Mouse (Mus musculus): Measurements from ENCODE around the gene Pcdh19. TPM values are rescaled to one million over a fixed set of nuclear protein-coding genes. Genes with fewer than 3 reads are reported as not detected.

Gene Pcdh19
- total and polyA plus RNA-seq, 3 experiments, result not detected

DNA sequence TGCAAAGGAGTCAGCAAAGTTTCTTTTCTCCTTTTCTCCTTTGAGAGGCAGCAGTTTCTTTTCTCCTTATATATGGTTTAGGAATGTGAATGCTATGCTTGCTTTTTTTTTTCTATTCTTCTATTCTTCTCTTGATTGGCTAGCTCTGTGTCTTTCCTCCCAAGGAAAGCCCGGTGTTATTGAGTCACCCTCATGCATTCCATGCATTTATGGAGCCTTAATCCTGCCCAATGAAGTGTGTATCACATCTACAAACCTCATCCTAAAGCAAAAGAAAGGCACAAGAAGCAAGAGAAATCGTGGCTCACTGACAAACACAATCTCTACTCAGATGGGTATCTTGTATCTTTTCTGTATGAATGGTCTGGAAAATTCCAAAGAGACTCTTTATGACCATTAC, 41.0 kb downstream of the Pcdh19 start:
- no peak overlapping the region for H3K4me2 ChIP-seq (ENCODE audit: insufficient read depth, low read depth, poor library complexity, severe bottlenecking)
- no peak overlapping the region for H3K9ac ChIP-seq (ENCODE audit: insufficient read depth, low read depth)
- TF ChIP-seq TBP (conservative IDR thresholded peaks at IDR 0.05; ENCODE audit: low read depth, low read length) (no peak), POLR2A (IDR thresholded peaks at IDR 0.05; ENCODE audit: low read depth, low read length) (no peak), CHD1 (IDR thresholded peaks at IDR 0.05; ENCODE audit: low read depth, low read length) (no peak)
- DNase-seq (ENCODE audit: extremely low read depth), result no peak
- H3K27ac ChIP-seq (ENCODE audit: insufficient read depth, low read depth), result no peak overlapping the region
- in situ Hi-C loops (cut with MboI; ENCODE audit: low pct_ligation_motif_present, low pct_unique_long_range_greater_than_20kb, low sequenced_read_pairs) (no loop called here), dilution Hi-C loops (cut with MboI; ENCODE audit: extremely low pct_ligation_motif_present, extremely low pct_unique_long_range_greater_than_20kb, low sequenced_read_pairs) (no loop called here)
- H3K4me1 ChIP-seq (ENCODE audit: control insufficient read depth in 1 of 2, insufficient read depth in 2 of 2), result no peaks in the 10 kb centered on the region
- no peak overlapping the region for H3K4me3 ChIP-seq (replicated peaks in 1 of 3; ENCODE audit: low read depth in 2 of 3, low read length in 2 of 3, poor library complexity in 1 of 3)
- no peaks in the 10 kb centered on the region for H3K27me3 ChIP-seq (replicated peaks)
- no peaks in the 10 kb centered on the region for H3K79me2 ChIP-seq (replicated peaks; ENCODE audit: control insufficient read depth, extremely low read depth, insufficient read depth, poor library complexity, severe bottlenecking)
- H3K9me3 ChIP-seq (replicated peaks; ENCODE audit: low read length), result no peaks in the 10 kb centered on the region
- H3K36me3 ChIP-seq (replicated peaks in 1 of 2; ENCODE audit: control insufficient read depth in 1 of 2, insufficient read depth in 1 of 2, low read length in 1 of 2), result no peaks in the 10 kb centered on the region

DNA sequence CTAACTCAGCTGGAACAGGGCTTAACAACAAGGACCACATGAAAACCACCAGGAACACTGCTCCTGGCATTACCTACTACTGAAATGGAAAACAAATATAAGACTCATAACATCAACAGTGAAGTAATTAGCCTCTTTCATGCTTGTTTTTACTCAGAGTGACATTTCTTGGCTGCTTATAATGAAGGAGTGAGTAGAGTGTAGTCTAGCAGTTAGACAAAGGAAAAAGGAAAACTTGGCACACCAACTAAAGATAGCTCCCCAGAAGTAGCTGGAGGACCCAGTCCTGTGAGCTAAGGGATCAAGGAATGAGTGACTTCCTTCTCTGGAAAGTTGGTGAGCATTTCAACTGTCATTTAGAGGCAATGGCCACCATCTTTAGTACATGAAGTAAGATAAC, 49.3 kb downstream of the Pcdh19 start:
- dilution Hi-C loops (cut with MboI; ENCODE audit: extremely low pct_ligation_motif_present, extremely low pct_unique_long_range_greater_than_20kb, low sequenced_read_pairs) (no loop called here), in situ Hi-C loops (cut with MboI; ENCODE audit: low pct_ligation_motif_present, low pct_unique_long_range_greater_than_20kb, low sequenced_read_pairs) (no loop called here)
- no peak for DNase-seq (ENCODE audit: extremely low read depth)
- no peaks in the 10 kb centered on the region for H3K27me3 ChIP-seq (replicated peaks)
- H3K4me1 ChIP-seq (ENCODE audit: control insufficient read depth in 1 of 2, insufficient read depth in 2 of 2), result no peaks in the 10 kb centered on the region
- no peak for TF ChIP-seq NRF1 (IDR thresholded peaks at IDR 0.05; ENCODE audit: low read depth, low read length)
- TF ChIP-seq CHD2 (IDR thresholded peaks at IDR 0.05; ENCODE audit: low read length), result no peak
- no peak for TF ChIP-seq SMC3 (IDR thresholded peaks at IDR 0.05; ENCODE audit: low read depth, low read length)
- TF ChIP-seq MEF2A (IDR thresholded peaks at IDR 0.05; ENCODE audit: borderline replicate concordance, low read depth, low read length), result no peak
- TF ChIP-seq USF1 (IDR thresholded peaks at IDR 0.05; ENCODE audit: low read depth, low read length), result no peak
- TF ChIP-seq ZKSCAN1 (IDR thresholded peaks at IDR 0.05; ENCODE audit: borderline replicate concordance, low read depth, low read length), result no peak
- TF ChIP-seq BHLHE40 (IDR thresholded peaks at IDR 0.05; ENCODE audit: low read depth, low read length), result no peak
- no peak for TF ChIP-seq ZMIZ1 (IDR thresholded peaks at IDR 0.05; ENCODE audit: low read depth, low read length)
- no peak for TF ChIP-seq MAX (IDR thresholded peaks at IDR 0.05; ENCODE audit: low read length)
- no peak for TF ChIP-seq PAX5 (IDR thresholded peaks at IDR 0.05; ENCODE audit: low read length)
- TF ChIP-seq CHD1 (IDR thresholded peaks at IDR 0.05; ENCODE audit: low read depth, low read length), result no peak
- no peak for TF ChIP-seq POLR2A (IDR thresholded peaks at IDR 0.05; ENCODE audit: low read depth, low read length)
- TF ChIP-seq E2F4 (IDR thresholded peaks at IDR 0.05; ENCODE audit: insufficient replicate concordance, low read depth, low read length), result no peak
- no peak for TF ChIP-seq MXI1 (IDR thresholded peaks at IDR 0.05; ENCODE audit: low read depth, low read length)
- TF ChIP-seq MYC (IDR thresholded peaks at IDR 0.05; ENCODE audit: low read depth, low read length), result no peak
- no peak for TF ChIP-seq TCF12 (IDR thresholded peaks at IDR 0.05; ENCODE audit: low read depth, low read length)
- TF ChIP-seq POLR2AphosphoS2 (IDR thresholded peaks at IDR 0.05; ENCODE audit: low read depth, low read length), result no peak
- TF ChIP-seq JUND (conservative IDR thresholded peaks at IDR 0.05; ENCODE audit: low read depth, low read length), result no peak
- TF ChIP-seq RAD21 (IDR thresholded peaks at IDR 0.05; ENCODE audit: low read depth, low read length), result no peak
- TF ChIP-seq EP300 (IDR thresholded peaks at IDR 0.05; ENCODE audit: low read length), result no peak
- H3K9me3 ChIP-seq (replicated peaks; ENCODE audit: low read length), result no peaks in the 10 kb centered on the region
- no peak overlapping the region for H3K4me3 ChIP-seq (replicated peaks in 1 of 3; ENCODE audit: low read depth in 2 of 3, low read length in 2 of 3, poor library complexity in 1 of 3)
- H3K27ac ChIP-seq (ENCODE audit: insufficient read depth, low read depth), result no peak overlapping the region
- H3K4me2 ChIP-seq (ENCODE audit: insufficient read depth, low read depth, poor library complexity, severe bottlenecking), result no peak overlapping the region
- no peak overlapping the region for H3K9ac ChIP-seq (ENCODE audit: insufficient read depth, low read depth)
- H3K79me2 ChIP-seq (replicated peaks; ENCODE audit: control insufficient read depth, extremely low read depth, insufficient read depth, poor library complexity, severe bottlenecking), result no peaks in the 10 kb centered on the region
- no peaks in the 10 kb centered on the region for H3K36me3 ChIP-seq (replicated peaks in 1 of 2; ENCODE audit: control insufficient read depth in 1 of 2, insufficient read depth in 1 of 2, low read length in 1 of 2)

Measured in CH12.LX (cell line).